Mouse (Mus musculus) midbrain, embryonic 14.5 days (tissue): Measurements from ENCODE around the gene Parp4. TPM values are rescaled to one million over a fixed set of nuclear protein-coding genes. Genes with fewer than 3 reads are reported as not detected.

Experiments used
- ATAC-seq: fragments of 200-750 bp; cut with Nextera tagmentation; 2 replicates; pipeline ENCODE4 v1.8.0; 2017; ENCODE audit warnings: moderate number of reproducible peaks, moderate library complexity; ENCODE audit not compliant: low FRiP score, low TSS enrichment
- DNase-seq: peaks from one replicate; pipeline ENCODE4 v3.0.0-alpha.2; 2015
- H3K27ac ChIP-seq: fragments of 300-500 bp; sonication (generic); replicated peaks from 2 replicates; pipeline ENCODE4 v1.5.1; 2014; ENCODE audit warnings: mild to moderate bottlenecking, low read depth, low read length, moderate library complexity
- H3K27me3 ChIP-seq: fragments of 300-500 bp; sonication (generic); 2 replicates; pipeline ENCODE4 v1.6.1; 2014; ENCODE audit warnings: low read length, control low read depth, mixed read lengths; ENCODE audit not compliant: control insufficient read depth, insufficient read depth
- H3K36me3 ChIP-seq: fragments of 300-500 bp; sonication (generic); 2 replicates; pipeline ENCODE4 v1.6.1; 2014; ENCODE audit warnings: low read length, control low read depth; ENCODE audit not compliant: control insufficient read depth, insufficient read depth
- H3K4me1 ChIP-seq: fragments of 300-500 bp; sonication (generic); 2 replicates; pipeline ENCODE4 v1.6.1; 2014; ENCODE audit warnings: mild to moderate bottlenecking, antibody characterized with exemption, low read length, control low read depth; ENCODE audit not compliant: control insufficient read depth, insufficient read depth
- H3K4me2 ChIP-seq: fragments of 300-500 bp; sonication (generic); 2 replicates; pipeline ENCODE4 v1.6.1; 2014; ENCODE audit warnings: mild to moderate bottlenecking, low read length, moderate library complexity
- H3K4me3 ChIP-seq: fragments of 300-500 bp; sonication (generic); replicated peaks from 2 replicates; pipeline ENCODE4 v1.5.1; 2014; ENCODE audit warnings: low read depth, low read length
- H3K9ac ChIP-seq: fragments of 300-500 bp; sonication (generic); replicated peaks from 2 replicates; pipeline ENCODE4 v1.6.1; 2014; ENCODE audit warnings: mild to moderate bottlenecking, low read length, moderate library complexity
- H3K9me3 ChIP-seq: fragments of 300-500 bp; sonication (generic); 2 replicates; pipeline ENCODE4 v1.6.1; 2016; ENCODE audit warnings: low read length, control low read depth, mixed read lengths; ENCODE audit not compliant: control insufficient read depth
- WGBS: fragments of 180-500 bp; shearing (Covaris S2); extraction: QIAGEN DNeasy Blood & Tissue Kit; methylation state at CpG from one replicate; pipeline ENCODE4 v1.1.7; 2014; 5-methylcytosine and 5-hydroxymethylcytosine counted together
- polyA plus RNA-seq: library from polyadenylated mRNA; unstranded; fragments of >200 nt; fragmentation: Nextera tagmentation; extraction: Ambion mirVana; gene quantifications from 2 replicates; pipeline ENCODE4 v1.2.1, GENCODE M21; 2014

Parp4 gene
- polyA plus RNA-seq, 1 experiment from 2014 or later, result 1.1 TPM

DNA sequence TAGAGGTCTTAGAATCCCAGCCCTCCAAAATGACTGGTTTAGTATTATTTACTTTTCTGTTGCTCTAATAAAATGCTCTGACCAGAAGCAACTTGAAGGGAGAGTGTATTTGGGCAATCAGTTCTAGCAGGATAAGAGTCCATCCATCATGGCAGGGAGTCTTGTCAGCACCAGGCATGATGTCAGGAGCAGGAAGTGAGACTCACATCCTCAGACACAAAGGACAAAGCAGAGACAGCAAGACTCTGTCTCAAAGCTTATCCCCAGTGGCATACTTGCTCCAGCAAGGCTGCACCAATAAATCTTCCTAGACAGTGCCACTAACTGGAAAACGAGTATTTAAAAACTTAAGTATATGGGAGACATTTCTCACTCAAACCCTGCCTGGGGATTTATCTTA lies 110.0 kb downstream of the Parp4 start:
- ATAC-seq (no peak), DNase-seq (no peak)
- H3K9me3 ChIP-seq, result no peaks in the 10 kb centered on the region
- H3K4me1 ChIP-seq, result no peaks in the 10 kb centered on the region
- peaks cover 79% of the 10 kb centered on the region for H3K36me3 ChIP-seq
- no peak overlapping the region for H3K9ac ChIP-seq
- H3K4me3 ChIP-seq, result no peak overlapping the region
- H3K27ac ChIP-seq, result no peak overlapping the region
- no peak overlapping the region for H3K4me2 ChIP-seq
- WGBS, result 91% methylated on average over 1 of the region's 1 CpGs
- no peaks in the 10 kb centered on the region for H3K27me3 ChIP-seq

DNA sequence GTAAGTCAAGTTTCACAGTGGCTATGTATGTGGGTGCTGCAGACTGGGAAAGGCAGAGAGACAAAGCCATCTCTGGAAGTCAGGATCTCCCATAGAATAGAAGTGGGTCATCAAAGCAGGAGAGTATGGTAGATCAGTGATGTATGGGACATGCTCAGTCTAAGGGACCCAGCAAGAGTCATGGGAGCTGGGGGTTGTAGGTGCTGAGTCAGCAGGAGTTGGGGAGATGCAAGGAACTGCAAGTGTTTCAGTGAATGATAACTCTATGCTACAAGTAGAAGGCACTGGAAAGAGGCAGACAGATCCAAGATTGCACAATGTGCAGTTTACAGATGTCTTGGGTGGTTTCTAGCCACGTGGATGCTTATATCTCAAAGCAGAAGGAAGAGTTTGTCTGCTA lies 113.7 kb downstream of the Parp4 start:
- H3K36me3 ChIP-seq, result peaks cover 91% of the 10 kb centered on the region
- no peak overlapping the region for H3K9ac ChIP-seq

DNA sequence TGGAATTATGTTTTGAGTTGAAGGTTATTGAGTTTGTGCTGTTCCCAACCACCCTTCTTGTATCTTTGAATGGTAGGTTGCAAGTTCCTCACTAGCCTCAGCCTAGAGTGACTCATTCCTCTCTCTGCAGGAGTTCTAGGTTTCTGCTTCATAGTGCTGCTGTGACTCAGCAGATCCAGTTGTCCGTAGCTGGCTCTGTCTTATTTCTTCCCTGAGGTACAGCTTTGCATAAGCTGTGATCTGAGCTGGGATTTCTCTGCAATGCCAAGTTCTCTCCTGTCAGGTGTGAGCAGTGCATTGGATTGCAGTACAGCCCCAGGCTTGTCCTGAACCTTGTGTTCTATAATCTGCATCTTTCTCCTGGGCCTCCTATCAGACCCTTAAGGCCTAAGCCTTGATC lies 114.3 kb downstream of the Parp4 start:
- no peak for DNase-seq
- Histone ChIP-seq H3K27ac (no peak overlapping the region), H3K9ac (no peak overlapping the region), H3K36me3 (peaks cover 91% of the 10 kb centered on the region), H3K9me3 (no peaks in the 10 kb centered on the region), H3K27me3 (no peaks in the 10 kb centered on the region), H3K4me2 (no peak overlapping the region), H3K4me3 (no peak overlapping the region), H3K4me1 (no peaks in the 10 kb centered on the region)
- WGBS, result 77% methylated on average over 1 of the region's 1 CpGs
- ATAC-seq, result no peak

More for the DNA sequence above, 113.7 kb downstream of the Parp4 start:
- Histone ChIP-seq H3K4me2 (no peak overlapping the region), H3K4me1 (no peaks in the 10 kb centered on the region), H3K27me3 (no peaks in the 10 kb centered on the region), H3K9me3 (no peaks in the 10 kb centered on the region), H3K4me3 (no peak overlapping the region), H3K27ac (no peak overlapping the region)
- WGBS, result 98% methylated on average over 1 of the region's 1 CpGs
- ATAC-seq (no peak), DNase-seq (no peak)

DNA sequence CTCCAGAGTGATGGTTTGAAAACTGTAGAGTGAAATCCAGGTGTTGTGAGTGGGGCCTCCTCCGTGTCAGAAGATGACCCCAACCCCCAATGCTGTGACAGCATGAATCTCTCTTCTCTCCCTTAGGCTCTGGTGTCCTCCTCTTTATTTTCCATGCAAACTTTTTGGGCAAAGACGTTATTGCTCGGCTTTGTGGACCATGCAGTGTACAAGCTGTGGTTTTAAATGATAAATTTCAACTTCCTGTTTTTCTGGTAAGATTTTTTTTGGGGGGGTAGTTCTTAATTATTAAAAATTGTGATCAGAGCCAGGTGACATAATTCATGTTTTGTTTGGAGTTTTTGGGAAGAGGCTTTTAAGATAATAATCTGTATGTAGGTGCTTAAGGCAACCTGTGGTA lies 120.1 kb downstream of the Parp4 start:
- H3K4me1 ChIP-seq, result no peaks in the 10 kb centered on the region
- no peak overlapping the region for H3K4me2 ChIP-seq
- H3K9me3 ChIP-seq, result no peaks in the 10 kb centered on the region
- H3K36me3 ChIP-seq, result peaks cover 96% of the 10 kb centered on the region
- DNase-seq (no peak), ATAC-seq (no peak)
- no peak overlapping the region for H3K4me3 ChIP-seq
- H3K9ac ChIP-seq, result no peak overlapping the region
- H3K27ac ChIP-seq, result no peak overlapping the region
- no peaks in the 10 kb centered on the region for H3K27me3 ChIP-seq
- WGBS, result 94% methylated on average over 3 of the region's 3 CpGs

DNA sequence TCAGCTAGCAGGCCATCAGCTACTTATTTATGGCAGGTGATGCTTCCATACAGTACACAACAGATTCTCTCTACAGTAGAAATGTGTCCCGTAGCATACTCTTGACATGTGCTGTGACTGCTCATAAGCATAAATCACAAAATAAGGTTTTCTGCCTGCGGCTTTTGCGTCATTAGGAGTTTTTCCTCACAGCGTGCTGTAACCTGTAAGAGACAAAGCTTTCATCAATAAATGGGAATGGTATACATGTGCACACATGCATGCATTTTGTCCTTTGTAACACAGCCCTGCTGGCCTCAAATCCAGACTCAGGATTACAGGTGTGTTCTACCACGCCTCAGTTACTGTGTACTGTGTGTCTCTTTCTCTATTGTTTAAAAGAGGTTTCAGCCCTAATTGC lies 122.4 kb downstream of the Parp4 start:
- Histone ChIP-seq H3K9ac (no peak overlapping the region), H3K4me3 (no peak overlapping the region), H3K36me3 (peaks cover 77% of the 10 kb centered on the region), H3K9me3 (no peaks in the 10 kb centered on the region), H3K4me1 (no peaks in the 10 kb centered on the region), H3K4me2 (no peak overlapping the region), H3K27me3 (no peaks in the 10 kb centered on the region), H3K27ac (no peak overlapping the region)
- ATAC-seq (no peak), DNase-seq (no peak)
- WGBS, result 93% methylated on average over 5 of the region's 5 CpGs

DNA sequence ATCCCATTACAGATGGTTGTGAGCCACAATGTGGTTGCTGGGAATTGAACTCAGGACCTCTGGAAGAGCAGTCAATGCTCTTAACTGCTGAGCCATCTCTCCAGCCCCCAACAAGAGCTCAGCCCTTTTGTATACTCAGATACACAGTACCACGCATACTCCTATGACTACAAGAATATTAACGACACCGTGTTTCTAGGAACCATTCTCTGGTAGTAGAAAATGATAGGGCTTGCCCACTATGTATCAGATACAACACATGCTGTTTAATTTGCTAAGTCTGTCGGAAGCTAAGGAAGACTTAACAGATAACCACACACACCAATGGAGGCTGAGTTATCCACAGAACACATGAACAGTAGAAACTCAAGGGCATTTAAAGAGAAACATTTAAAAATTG lies 127.2 kb downstream of the Parp4 start:
- H3K9me3 ChIP-seq, result no peaks in the 10 kb centered on the region
- DNase-seq (no peak), ATAC-seq (no peak)
- H3K4me3 ChIP-seq, result no peak overlapping the region
- 96% methylated on average over 4 of the region's 4 CpGs for WGBS
- H3K27ac ChIP-seq, result no peak overlapping the region
- H3K4me1 ChIP-seq, result no peaks in the 10 kb centered on the region
- H3K9ac ChIP-seq, result no peak overlapping the region
- H3K4me2 ChIP-seq, result no peak overlapping the region
- peaks cover 28% of the 10 kb centered on the region for H3K36me3 ChIP-seq
- H3K27me3 ChIP-seq, result no peaks in the 10 kb centered on the region

DNA sequence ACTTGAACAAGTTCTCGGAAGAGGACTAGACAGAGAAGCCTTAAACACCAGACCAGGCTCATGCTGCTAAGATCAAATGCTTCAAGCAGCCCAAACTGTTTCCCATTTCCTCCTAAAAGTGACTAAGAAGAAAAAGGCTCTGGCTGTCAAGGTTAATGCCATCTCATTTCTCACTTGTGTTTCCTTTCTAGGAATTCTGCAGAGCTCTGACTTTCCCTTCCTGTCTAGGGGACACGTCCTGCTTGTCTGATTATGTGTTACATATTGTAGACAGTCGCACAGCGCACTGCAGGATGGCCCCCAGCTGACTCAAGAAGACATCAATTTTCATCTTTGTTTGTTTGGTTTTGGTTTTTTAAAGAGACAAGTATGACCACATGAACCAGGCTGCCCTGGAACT lies 130.3 kb downstream of the Parp4 start:
- WGBS, result 87% methylated on average over 4 of the region's 4 CpGs
- no peak for DNase-seq
- H3K4me3 ChIP-seq, result no peak overlapping the region
- no peaks in the 10 kb centered on the region for H3K4me1 ChIP-seq
- no peak overlapping the region for H3K9ac ChIP-seq
- H3K4me2 ChIP-seq, result no peak overlapping the region
- no peak overlapping the region for H3K27ac ChIP-seq
- H3K9me3 ChIP-seq, result no peaks in the 10 kb centered on the region
- no peaks in the 10 kb centered on the region for H3K27me3 ChIP-seq
- peaks cover 7% of the 10 kb centered on the region for H3K36me3 ChIP-seq
- ATAC-seq, result no peak

Other genes starting within 250 kb of the Parp4 start
- gene Atp12a, start 210.6 kb upstream of the Parp4 start, polyA plus RNA-seq, result 0.37 TPM in 1 of 2 replicates, not detected in the other
- 1.2 and 2.4 TPM in 2 replicates for gene Rnf17, start 173.0 kb upstream of the Parp4 start, polyA plus RNA-seq
- gene Cenpj, start 194 bp upstream of the Parp4 start, polyA plus RNA-seq, result 4.1 and 9.2 TPM in 2 replicates
- 37.2 and 42.6 TPM in 2 replicates for gene Mphosph8, start 92.6 kb downstream of the Parp4 start, polyA plus RNA-seq
- 60.7 and 65.5 TPM in 2 replicates for gene Pspc1, start 202.7 kb downstream of the Parp4 start, polyA plus RNA-seq
- gene Zmym5, start 236.1 kb downstream of the Parp4 start, polyA plus RNA-seq, result 31.5 and 34.7 TPM in 2 replicates